Mouse (Mus musculus): Measurements from ENCODE around the gene Prss58. TPM values are rescaled to one million over a fixed set of nuclear protein-coding genes. Genes with fewer than 3 reads are reported as not detected.

The Prss58 gene
- not detected for polyA plus RNA-seq (2014; fragmentation: Illumina TruSeq; extraction: RNeasy Lipid Tissue Mini Kit (QIAGEN cat#74804); ENCODE audit: low replicate concordance)

GRCm38 (mm10) chr6:40900287-40900686 is at the start of gene Prss58:
Gene Prss58, minus strand, starts transcription at chr6:40900387.

GRCm38 (mm10) chr6:40940457-40940856 is 40.3 kb upstream of the Prss58 start, which contains the start of gene 1700074P13Rik:
Gene 1700074P13Rik, minus strand, starts transcription at chr6:40940557.

GRCm38 (mm10) chr6:40887394-40887793 is 12.8 kb downstream of the Prss58 start, which contains the start of gene Moxd2:
Gene Moxd2, minus strand, starts transcription at chr6:40887494.

Other genes starting within 250 kb of the Prss58 start
- not detected for gene Moxd2, start 12.9 kb downstream of the Prss58 start, polyA plus RNA-seq (2014; fragmentation: Illumina TruSeq; extraction: RNeasy Lipid Tissue Mini Kit (QIAGEN cat#74804); ENCODE audit: low replicate concordance)
- gene 1700074P13Rik, start 40.2 kb upstream of the Prss58 start, polyA plus RNA-seq (2014; fragmentation: Illumina TruSeq; extraction: RNeasy Lipid Tissue Mini Kit (QIAGEN cat#74804); ENCODE audit: low replicate concordance): not detected
- gene Gm4744, start 51.5 kb upstream of the Prss58 start, polyA plus RNA-seq (2014; fragmentation: Illumina TruSeq; extraction: RNeasy Lipid Tissue Mini Kit (QIAGEN cat#74804); ENCODE audit: low replicate concordance): not detected
- gene 1810009J06Rik, start 64.4 kb upstream of the Prss58 start, polyA plus RNA-seq (2014; fragmentation: Illumina TruSeq; extraction: RNeasy Lipid Tissue Mini Kit (QIAGEN cat#74804); ENCODE audit: low replicate concordance): not detected
- gene Gm2663, start 99.1 kb upstream of the Prss58 start, polyA plus RNA-seq (2014; fragmentation: Illumina TruSeq; extraction: RNeasy Lipid Tissue Mini Kit (QIAGEN cat#74804); ENCODE audit: low replicate concordance): not detected
- 629 TPM for gene 2210010C04Rik, start 135.1 kb upstream of the Prss58 start, polyA plus RNA-seq (2014; fragmentation: Illumina TruSeq; extraction: RNeasy Lipid Tissue Mini Kit (QIAGEN cat#74804); ENCODE audit: low replicate concordance)